Mouse (Mus musculus) heart, postnatal 14 days (tissue): ENCODE results near the gene Hist1h3g. TPM values are rescaled to one million over a fixed set of nuclear protein-coding genes. Genes with fewer than 3 reads are reported as not detected.

Source experiments
- DNase-seq, 2 experiments: peaks; one replicate each; pipeline ENCODE4 v3.0.0; 2021 to 2022
- intact Hi-C: fragments of 180-260 bp; cut with DNase I; formaldehyde crosslinking; loops from one replicate; pipeline ENCODE4 v1.15.1; 2025
- total RNA-seq, 2 experiments: library from RNA; stranded (reverse); gene quantifications; 2 replicates each; pipeline ENCODE4 v1.2.3; 2021

Hist1h3g gene
- total RNA-seq, 2 experiments from 2014 or later, result 13.1 to 34.3 TPM

GRCm38 (mm10) chr13:23513517-23513916, 21.7 kb upstream of the Hist1h3g start:
- DNase-seq, result no peak
- intact Hi-C loops, result no loop called here

- no peak for DNase-seq
- intact Hi-C loops, result loop anchor here (5.0 kb wide), 3 partner anchors 148 to 1573 kb away; partner anchors contain the start of gene Zfp322a
Measured at GRCm38 (mm10) chr13:23515281-23515680, 19.9 kb upstream of the Hist1h3g start.

- intact Hi-C loops, result loop anchor here (2.0 to 5.0 kb wide), 4 partner anchors 63 to 1574 kb away; partner anchors contain the start of gene Zfp322a
- no peak for DNase-seq
Measured at GRCm38 (mm10) chr13:23515826-23516620, 19.2 kb upstream of the Hist1h3g start.

- intact Hi-C loops, result loop anchor here (2.0 to 5.0 kb wide), 4 partner anchors 64 to 1575 kb away; partner anchors contain the start of gene Zfp322a
- DNase-seq, result peak; percentile 76 to 80
Measured at GRCm38 (mm10) chr13:23516822-23517602, 18.2 kb upstream of the Hist1h3g start.

- intact Hi-C loops, result loop anchor here (2.0 to 5.0 kb wide), 6 partner anchors 65 to 1575 kb away; partner anchors contain the start of gene Zfp322a
- peak; percentile 86 to 88 for DNase-seq
Measured at GRCm38 (mm10) chr13:23517603-23518294, 17.5 kb upstream of the Hist1h3g start.

- DNase-seq, result no peak
- intact Hi-C loops, result loop anchor here (2.0 to 5.0 kb wide), 5 partner anchors 71 to 1576 kb away; partner anchors contain the start of gene Zfp322a
Measured at GRCm38 (mm10) chr13:23518295-23518603, 17.0 kb upstream of the Hist1h3g start.

- peak; percentile 74 to 83 for DNase-seq
- intact Hi-C loops, result loop anchor here (2.0 to 5.0 kb wide), 5 partner anchors 72 to 1577 kb away; partner anchors contain the start of gene Zfp322a
Measured at GRCm38 (mm10) chr13:23518885-23519284, 16.3 kb upstream of the Hist1h3g start.

- peak; percentile 76 to 80 for DNase-seq
- intact Hi-C loops, result loop anchor here (2.0 to 5.0 kb wide), 5 partner anchors 73 to 1577 kb away; partner anchors contain the start of gene Zfp322a
Measured at GRCm38 (mm10) chr13:23519416-23519815, 15.8 kb upstream of the Hist1h3g start.

GRCm38 (mm10) chr13:23521703-23522102, 13.5 kb upstream of the Hist1h3g start:
- peak; percentile 75 to 79 for DNase-seq
- intact Hi-C loops, result loop anchor here (10.0 kb wide), 1 partner anchor 1807 kb away; the partner anchor contains the start of genes Hist1h2ai, Hist1h2bl and Hist1h3h

- intact Hi-C loops, result loop anchor here (2.0 to 10.0 kb wide), 2 partner anchors 93 to 1809 kb away; partner anchors contain the start of genes Hist1h2ai, Hist1h2bl and Hist1h3h
Measured at GRCm38 (mm10) chr13:23523976-23524375, 11.2 kb upstream of the Hist1h3g start.

GRCm38 (mm10) chr13:23524654-23525053, 10.6 kb upstream of the Hist1h3g start:
- DNase-seq, result peak; percentile 82 to 85
- intact Hi-C loops, result loop anchor here (2.0 to 10.0 kb wide), 2 partner anchors 94 to 1810 kb away; partner anchors contain the start of genes Hist1h2ai, Hist1h2bl and Hist1h3h

More at GRCm38 (mm10) chr13:23523976-23524375, 11.2 kb upstream of the Hist1h3g start:
- no peak for DNase-seq

- intact Hi-C loops, result loop anchor here (2.0 to 10.0 kb wide), 2 partner anchors 95 to 1811 kb away; partner anchors contain the start of genes Hist1h2ai, Hist1h2bl and Hist1h3h
- no peak for DNase-seq
Measured at GRCm38 (mm10) chr13:23525901-23526300, 9.3 kb upstream of the Hist1h3g start.

GRCm38 (mm10) chr13:23526312-23526711, 8.9 kb upstream of the Hist1h3g start:
- DNase-seq, result peak; percentile 90 to 95
- intact Hi-C loops, result loop anchor here (10.0 kb wide), 1 partner anchor 1812 kb away; the partner anchor contains the start of genes Hist1h2ai, Hist1h2bl and Hist1h3h

- intact Hi-C loops, result loop anchor here (10.0 kb wide), 1 partner anchor 1814 kb away; the partner anchor contains the start of genes Hist1h2ai, Hist1h2bl and Hist1h3h
- no peak for DNase-seq
Measured at GRCm38 (mm10) chr13:23529005-23529404, 6.2 kb upstream of the Hist1h3g start.

GRCm38 (mm10) chr13:23529480-23530165, 5.6 kb upstream of the Hist1h3g start:
- intact Hi-C loops, result loop anchor here (5.0 to 10.0 kb wide), 2 partner anchors 53 to 1815 kb away; partner anchors contain the start of genes Hist1h2ai, Hist1h2bl, Hist1h3h and Hist1h4d
- DNase-seq, result no peak

- intact Hi-C loops, result loop anchor here (5.0 kb wide), 1 partner anchor 52 kb away; the partner anchor contains the start of gene Hist1h4d
- peak; percentile 64 to 73 for DNase-seq
Measured at GRCm38 (mm10) chr13:23530181-23530900, 4.9 kb upstream of the Hist1h3g start.

GRCm38 (mm10) chr13:23530901-23531875, 4.0 kb upstream of the Hist1h3g start, which contains the start of gene Hist1h4h:
TSS of gene Hist1h4h (plus strand) at chr13:23531050.
- DNase-seq, result peak; percentile 93 to 96
- intact Hi-C loops, result loop anchor here (5.0 kb wide), 1 partner anchor 51 kb away; the partner anchor contains the start of gene Hist1h4d
